Mouse (Mus musculus) midbrain, embryonic 14.5 days (tissue): ENCODE data around the gene Arsg. TPM values are rescaled to one million over a fixed set of nuclear protein-coding genes. Genes with fewer than 3 reads are reported as not detected.

ENCODE experiments used
- ATAC-seq: fragments of 200-750 bp; cut with Nextera tagmentation; 2 replicates; pipeline ENCODE4 v1.8.0; 2017; ENCODE audit warnings: moderate number of reproducible peaks, moderate library complexity; ENCODE audit not compliant: low FRiP score, low TSS enrichment
- DNase-seq: peaks from one replicate; pipeline ENCODE4 v3.0.0-alpha.2; 2015
- H3K27ac ChIP-seq: fragments of 300-500 bp; sonication (generic); replicated peaks from 2 replicates; pipeline ENCODE4 v1.5.1; 2014; ENCODE audit warnings: mild to moderate bottlenecking, low read depth, low read length, moderate library complexity
- H3K27me3 ChIP-seq: fragments of 300-500 bp; sonication (generic); 2 replicates; pipeline ENCODE4 v1.6.1; 2014; ENCODE audit warnings: low read length, control low read depth, mixed read lengths; ENCODE audit not compliant: control insufficient read depth, insufficient read depth
- H3K36me3 ChIP-seq: fragments of 300-500 bp; sonication (generic); 2 replicates; pipeline ENCODE4 v1.6.1; 2014; ENCODE audit warnings: low read length, control low read depth; ENCODE audit not compliant: control insufficient read depth, insufficient read depth
- H3K4me1 ChIP-seq: fragments of 300-500 bp; sonication (generic); 2 replicates; pipeline ENCODE4 v1.6.1; 2014; ENCODE audit warnings: mild to moderate bottlenecking, antibody characterized with exemption, low read length, control low read depth; ENCODE audit not compliant: control insufficient read depth, insufficient read depth
- H3K4me2 ChIP-seq: fragments of 300-500 bp; sonication (generic); 2 replicates; pipeline ENCODE4 v1.6.1; 2014; ENCODE audit warnings: mild to moderate bottlenecking, low read length, moderate library complexity
- H3K4me3 ChIP-seq: fragments of 300-500 bp; sonication (generic); replicated peaks from 2 replicates; pipeline ENCODE4 v1.5.1; 2014; ENCODE audit warnings: low read depth, low read length
- H3K9ac ChIP-seq: fragments of 300-500 bp; sonication (generic); replicated peaks from 2 replicates; pipeline ENCODE4 v1.6.1; 2014; ENCODE audit warnings: mild to moderate bottlenecking, low read length, moderate library complexity
- H3K9me3 ChIP-seq: fragments of 300-500 bp; sonication (generic); 2 replicates; pipeline ENCODE4 v1.6.1; 2016; ENCODE audit warnings: low read length, control low read depth, mixed read lengths; ENCODE audit not compliant: control insufficient read depth
- WGBS: fragments of 180-500 bp; shearing (Covaris S2); extraction: QIAGEN DNeasy Blood & Tissue Kit; methylation state at CpG from one replicate; pipeline ENCODE4 v1.1.7; 2014; 5-methylcytosine and 5-hydroxymethylcytosine counted together
- polyA plus RNA-seq: library from polyadenylated mRNA; unstranded; fragments of >200 nt; fragmentation: Nextera tagmentation; extraction: Ambion mirVana; gene quantifications from 2 replicates; pipeline ENCODE4 v1.2.1, GENCODE M21; 2014

Gene Arsg
- polyA plus RNA-seq, 1 experiment from 2014 or later: 2.7 TPM

DNA sequence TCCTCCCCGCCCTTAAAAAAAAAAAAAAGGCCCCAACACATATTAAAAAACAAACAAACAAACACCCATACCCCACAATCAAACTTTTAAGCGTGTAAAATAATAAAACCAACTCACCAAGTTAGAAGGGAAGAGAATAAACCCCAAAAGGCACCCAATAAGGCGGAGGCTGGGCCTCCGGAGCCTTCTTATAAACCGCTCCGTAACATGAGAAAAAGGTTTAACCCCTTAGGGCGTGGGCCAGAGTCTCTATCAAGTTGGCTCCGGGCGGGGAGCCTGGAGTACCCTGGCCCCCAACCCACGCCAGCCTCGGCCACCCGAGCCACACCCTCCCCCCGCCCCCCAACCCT, 378 bp upstream of the Arsg start:
- peaks cover 15% of the 10 kb centered on the region for H3K27me3 ChIP-seq
- no peaks in the 10 kb centered on the region for H3K9me3 ChIP-seq
- peak overlapping the region; percentile 79 for H3K9ac ChIP-seq
- DNase-seq (no peak), ATAC-seq (peak; percentile 53)
- 0% methylated on average over 12 of the region's 13 CpGs for WGBS
- peak overlapping the region; percentile 85 for H3K27ac ChIP-seq
- H3K4me1 ChIP-seq: 0 out of 2 replicates have a peak, but pooled peaks cover 6% of the 10 kb centered on the region
- no peaks in the 10 kb centered on the region for H3K36me3 ChIP-seq
- H3K4me3 ChIP-seq: peak overlapping the region; percentile 82
- peak overlapping the region; percentile 74 for H3K4me2 ChIP-seq

- Histone ChIP-seq H3K9ac (peak overlapping the region; percentile 79), H3K4me2 (peak overlapping the region; percentile 74), H3K27ac (peak overlapping the region; percentile 85), H3K36me3 (no peaks in the 10 kb centered on the region), H3K4me1 (0 out of 2 replicates have a peak, but pooled peaks cover 6% of the 10 kb centered on the region), H3K9me3 (no peaks in the 10 kb centered on the region), H3K27me3 (peaks cover 15% of the 10 kb centered on the region), H3K4me3 (peak overlapping the region; percentile 82)
- 13% methylated on average over 13 of the region's 14 CpGs for WGBS
- ATAC-seq: peak; percentile 56; the same call in 1 of the 2 replicates
- no peak for DNase-seq
Measured at GRCm38 (mm10) chr11:109474086-109474742, 1.0 kb downstream of the Arsg start.

DNA sequence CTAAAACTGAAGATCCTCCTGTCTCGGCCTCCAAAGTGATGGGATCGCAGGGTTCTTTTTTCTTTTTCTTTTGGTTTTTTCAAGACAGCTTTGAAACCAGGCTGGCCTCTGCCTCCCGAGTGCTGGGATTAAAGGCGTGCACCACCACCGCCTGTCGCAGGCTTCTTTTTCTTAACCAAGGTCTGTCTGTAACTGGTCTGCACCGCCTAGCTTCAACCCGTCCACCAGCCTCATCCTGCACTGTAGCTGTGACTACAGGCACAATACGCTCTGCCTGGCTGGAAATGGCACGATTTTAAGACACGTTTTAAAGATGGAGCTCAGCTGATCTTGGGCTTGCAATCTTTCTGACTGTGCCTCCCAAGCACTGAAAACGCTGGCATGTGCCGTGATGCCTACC, 1.7 kb downstream of the Arsg start:
- Histone ChIP-seq H3K4me3 (no peak overlapping the region), H3K27ac (no peak overlapping the region), H3K9me3 (no peaks in the 10 kb centered on the region), H3K36me3 (no peaks in the 10 kb centered on the region), H3K4me1 (0 out of 2 replicates have a peak, but pooled peaks cover 6% of the 10 kb centered on the region), H3K9ac (no peak overlapping the region), H3K4me2 (no peak overlapping the region), H3K27me3 (peaks cover 15% of the 10 kb centered on the region)
- ATAC-seq: no peak
- WGBS: 79% methylated on average over 13 of the region's 13 CpGs
- DNase-seq: no peak

DNA sequence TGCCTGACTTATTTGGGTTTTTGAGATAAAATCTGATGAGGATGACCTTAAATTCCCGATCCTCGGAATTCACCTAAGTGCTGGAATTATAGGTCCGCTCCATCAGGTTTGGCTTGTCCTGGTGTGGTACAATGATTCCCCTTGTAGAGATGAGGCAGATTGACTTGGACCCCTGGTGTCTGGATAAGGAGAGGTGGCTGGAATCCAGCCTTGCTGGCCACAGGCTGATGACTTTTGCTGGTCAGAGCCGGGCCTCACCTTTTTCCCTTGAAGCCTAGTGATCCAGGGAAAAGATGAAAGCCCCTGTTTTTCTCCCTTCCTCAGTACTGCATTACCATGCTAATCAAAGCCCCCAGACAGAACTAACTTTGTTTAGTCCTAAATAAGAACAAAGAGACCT, 2.5 kb downstream of the Arsg start:
- ATAC-seq (no peak), DNase-seq (no peak)
- H3K4me1 ChIP-seq: 0 out of 2 replicates have a peak, but pooled peaks cover 6% of the 10 kb centered on the region
- no peaks in the 10 kb centered on the region for H3K9me3 ChIP-seq
- H3K27ac ChIP-seq: 0 out of 2 replicates have a peak overlapping the region, but pooled peaks have one; percentile 27
- H3K27me3 ChIP-seq: peaks cover 15% of the 10 kb centered on the region
- WGBS: 62% methylated on average over 4 of the region's 4 CpGs
- no peak overlapping the region for H3K4me2 ChIP-seq
- H3K9ac ChIP-seq: no peak overlapping the region
- H3K36me3 ChIP-seq: no peaks in the 10 kb centered on the region
- H3K4me3 ChIP-seq: no peak overlapping the region

DNA sequence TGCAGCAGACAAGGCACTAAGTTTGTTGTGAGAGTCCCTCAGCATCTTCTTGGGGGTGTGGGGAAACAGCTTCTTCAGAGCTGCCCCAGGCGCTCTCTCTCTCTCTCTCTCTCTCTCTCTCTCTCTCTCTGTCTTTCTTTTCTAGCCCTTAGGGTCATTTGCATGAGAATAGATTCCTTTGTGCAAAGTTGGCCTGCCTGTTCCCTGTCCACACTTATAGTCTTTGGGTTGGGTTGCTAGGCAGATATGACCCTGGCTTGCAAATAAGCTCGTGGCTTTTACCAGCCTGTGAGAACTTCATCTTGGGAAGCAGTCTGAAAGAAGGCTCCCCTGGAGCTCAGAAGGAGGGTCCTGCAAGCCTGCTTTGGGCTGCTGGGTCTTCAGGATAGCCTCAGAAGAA, 3.1 kb downstream of the Arsg start:
- WGBS: 9% methylated on average over 2 of the region's 2 CpGs
- peak overlapping the region; percentile 10; the same call in 1 of the 2 replicates for H3K27ac ChIP-seq
- no peak overlapping the region for H3K9ac ChIP-seq
- peaks cover 13% of the 10 kb centered on the region; the same call in 1 of the 2 replicates for H3K27me3 ChIP-seq
- no peak overlapping the region for H3K4me2 ChIP-seq
- no peak for ATAC-seq
- H3K9me3 ChIP-seq: no peaks in the 10 kb centered on the region
- H3K4me1 ChIP-seq: 0 out of 2 replicates have a peak, but pooled peaks cover 6% of the 10 kb centered on the region
- no peak overlapping the region for H3K4me3 ChIP-seq
- peak; percentile 55 for DNase-seq
- no peaks in the 10 kb centered on the region for H3K36me3 ChIP-seq

- Histone ChIP-seq H3K27ac (peak overlapping the region; percentile 10; the same call in 1 of the 2 replicates), H3K9ac (no peak overlapping the region), H3K27me3 (0 out of 2 replicates have a peak, but pooled peaks cover 9% of the 10 kb centered on the region), H3K4me1 (0 out of 2 replicates have a peak, but pooled peaks cover 6% of the 10 kb centered on the region), H3K36me3 (no peaks in the 10 kb centered on the region), H3K4me2 (no peak overlapping the region), H3K4me3 (no peak overlapping the region), H3K9me3 (no peaks in the 10 kb centered on the region)
- no peak for DNase-seq
- no peak for ATAC-seq
- 13% methylated on average over 6 of the region's 6 CpGs for WGBS
Measured at GRCm38 (mm10) chr11:109476653-109477052, 3.5 kb downstream of the Arsg start.

DNA sequence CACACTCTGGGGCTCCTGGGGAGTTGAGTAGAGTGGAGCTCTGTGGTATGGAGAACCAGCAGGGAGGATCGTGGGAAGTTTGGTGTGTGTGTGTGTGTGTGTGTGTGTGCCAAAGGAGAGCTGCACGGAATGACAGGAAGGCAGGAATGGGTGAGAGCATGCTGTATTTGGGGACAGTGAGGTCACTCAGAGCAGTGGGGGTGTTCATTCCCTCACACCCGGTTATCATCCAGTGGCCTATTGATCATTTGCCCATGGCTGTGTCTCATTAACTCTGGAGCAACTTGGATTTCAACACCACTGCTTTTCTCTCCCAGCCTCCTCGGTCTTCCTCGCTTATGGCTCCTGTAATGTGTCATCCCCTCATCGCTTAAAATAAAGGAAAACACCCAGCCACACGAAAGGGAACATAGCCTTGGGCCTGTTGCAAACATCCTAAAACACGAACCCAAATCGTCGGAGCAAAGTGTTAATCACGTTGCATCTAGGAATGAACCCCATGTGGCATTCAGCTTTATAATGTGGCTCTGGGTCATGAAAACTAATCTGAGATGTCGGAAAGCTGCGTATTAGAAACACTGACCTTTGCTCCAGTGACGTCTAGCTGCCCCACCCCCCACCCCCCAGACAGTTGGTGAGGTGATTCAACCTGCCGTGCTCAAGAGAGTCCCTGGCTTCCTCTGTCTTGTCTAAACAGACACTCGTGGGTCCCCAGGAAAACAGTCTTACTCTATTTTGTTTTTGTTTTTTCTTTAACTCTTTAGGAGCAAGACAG, 4.6 kb downstream of the Arsg start:
- no peak for ATAC-seq
- no peak overlapping the region for H3K4me3 ChIP-seq
- no peaks in the 10 kb centered on the region for H3K9me3 ChIP-seq
- H3K9ac ChIP-seq: no peak overlapping the region
- no peak for DNase-seq
- H3K4me2 ChIP-seq: no peak overlapping the region
- H3K4me1 ChIP-seq: 0 out of 2 replicates have a peak, but pooled peaks cover 2% of the 10 kb centered on the region
- WGBS: 53% methylated on average over 16 of the region's 16 CpGs
- no peaks in the 10 kb centered on the region for H3K27me3 ChIP-seq
- no peaks in the 10 kb centered on the region for H3K36me3 ChIP-seq
- H3K27ac ChIP-seq: no peak overlapping the region

DNA sequence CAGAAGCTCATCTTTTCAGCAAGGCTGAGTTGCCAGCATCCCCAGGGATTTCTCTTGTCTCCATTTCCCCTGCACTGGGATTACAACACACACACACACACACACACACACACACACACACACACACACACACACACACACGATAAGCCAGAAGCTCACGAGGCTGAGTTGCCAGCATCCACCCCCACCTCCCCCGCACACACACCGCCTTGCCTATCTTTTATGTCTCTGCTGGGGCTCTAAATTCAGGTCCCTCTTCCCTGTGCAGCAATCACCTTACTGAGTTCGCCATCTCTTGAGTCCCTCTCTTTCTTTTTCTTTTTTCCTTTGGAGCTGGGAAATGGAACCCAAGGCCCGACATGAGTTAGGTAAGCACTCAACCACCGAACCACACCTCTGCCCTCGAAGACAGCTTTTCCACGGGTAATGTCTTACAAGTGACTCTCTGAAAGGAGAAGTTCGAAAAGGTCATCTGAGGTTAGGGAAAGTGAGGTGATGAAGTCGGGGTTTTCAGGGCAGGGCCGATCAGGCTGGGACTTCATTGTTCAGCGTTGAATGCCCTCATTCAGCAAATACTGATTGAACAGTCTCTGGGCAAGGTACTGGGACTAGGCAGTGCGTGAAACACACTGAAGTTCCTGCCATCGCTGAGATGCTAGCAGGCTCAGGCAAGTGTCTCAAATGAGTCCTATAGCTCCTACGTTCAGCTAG, 6.6 kb downstream of the Arsg start:
- Histone ChIP-seq H3K9ac (no peak overlapping the region), H3K4me3 (no peak overlapping the region), H3K4me1 (0 out of 2 replicates have a peak, but pooled peaks cover 2% of the 10 kb centered on the region), H3K36me3 (no peaks in the 10 kb centered on the region), H3K9me3 (no peaks in the 10 kb centered on the region), H3K4me2 (no peak overlapping the region), H3K27ac (no peak overlapping the region), H3K27me3 (no peaks in the 10 kb centered on the region)
- 43% methylated on average over 16 of the region's 16 CpGs for WGBS
- ATAC-seq (no peak), DNase-seq (no peak)
